Mouse (Mus musculus): ENCODE measurements around the gene Nxf3. TPM values are rescaled to one million over a fixed set of nuclear protein-coding genes. Genes with fewer than 3 reads are reported as not detected.
"Not testable (repeated sequence)": the region's sequence is repeated elsewhere in the genome, so short reads cannot be mapped to it uniquely, and the experiment has no call there.

Nxf3 gene
- polyA plus RNA-seq, 1 experiment from 2014 or later: not detected

DNA sequence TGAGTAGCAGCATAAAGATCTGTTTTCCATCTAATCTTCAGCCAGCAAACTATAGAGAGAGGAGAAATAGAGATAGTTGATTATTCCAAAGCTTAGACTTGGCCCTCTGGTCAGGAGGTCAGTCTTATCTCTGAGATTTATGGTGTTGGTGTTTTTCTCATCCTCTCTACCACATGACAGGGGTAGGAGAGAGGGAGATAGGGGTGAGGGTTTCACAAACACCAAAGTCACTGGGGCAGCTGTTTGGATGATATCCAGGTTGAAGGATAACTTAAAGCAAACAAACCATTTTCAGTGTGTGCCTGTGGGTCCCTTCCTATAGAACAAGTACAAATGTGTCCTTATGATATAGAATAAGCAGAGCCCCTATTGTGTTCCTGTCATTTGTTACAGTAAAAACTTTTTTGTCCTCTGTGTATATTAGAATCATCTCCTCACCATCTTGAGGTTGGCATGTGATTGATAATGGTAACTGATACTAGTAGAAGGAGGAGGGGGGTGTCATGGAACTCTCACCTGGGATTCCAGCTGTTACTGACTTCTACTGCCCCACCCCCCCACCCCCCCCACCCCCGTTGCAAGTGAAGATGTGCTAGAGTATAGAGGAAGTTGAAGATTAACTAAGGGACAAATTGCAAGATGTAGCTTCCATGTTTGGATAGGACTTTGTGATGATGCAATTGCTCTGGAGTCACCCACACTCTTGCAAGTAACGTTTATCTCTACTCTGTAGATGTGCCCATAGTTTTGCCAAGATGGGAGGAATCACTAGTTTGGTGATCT lies 7.6 kb upstream of the Nxf3 start:
- H3K9ac ChIP-seq (ENCODE audit: low read length): no peak overlapping the region
- H3K4me1 ChIP-seq (ENCODE audit: control insufficient read depth, insufficient read depth, low read length): no peaks in the 10 kb centered on the region
- no peaks in the 10 kb centered on the region for H3K9me3 ChIP-seq (ENCODE audit: control insufficient read depth, low read length)
- no peak overlapping the region for H3K4me2 ChIP-seq
- H3K4me3 ChIP-seq (ENCODE audit: low read depth, low read length): no peak overlapping the region
- H3K27ac ChIP-seq (ENCODE audit: low read depth, low read length): no peak overlapping the region
- DNase-seq (ENCODE audit: low spot score, missing footprints) (no peak), ATAC-seq (ENCODE audit: low FRiP score) (no peak)
- no peaks in the 10 kb centered on the region for H3K36me3 ChIP-seq (ENCODE audit: control insufficient read depth, insufficient read depth, low read length)
- WGBS: 43% methylated on average over 2 of the region's 2 CpGs
- H3K27me3 ChIP-seq (ENCODE audit: control insufficient read depth, insufficient read depth, low read length): no peaks in the 10 kb centered on the region

DNA sequence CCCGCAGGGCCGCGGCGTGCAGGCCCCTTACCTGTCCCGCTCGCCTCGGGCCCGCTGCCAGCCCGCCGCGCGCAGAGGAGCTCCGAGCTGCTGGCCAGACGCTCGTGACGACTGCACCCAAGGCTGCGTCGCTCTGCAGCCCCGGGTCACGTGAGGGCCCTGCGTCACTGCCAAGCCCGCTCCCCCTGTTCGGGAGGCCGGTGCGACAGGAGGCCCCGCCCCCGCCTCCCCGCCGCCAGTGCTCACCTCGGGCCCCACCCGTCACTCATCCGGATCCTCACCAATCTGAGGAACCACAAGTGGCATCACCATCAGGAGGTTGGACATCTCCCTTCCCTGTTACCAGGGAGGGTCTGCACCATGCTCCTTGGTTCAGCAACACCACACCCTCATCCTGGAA lies 17.0 kb downstream of the Nxf3 start, which contains the start of gene Bex2:
Bex2 (minus strand) TSS at position 217 of the 400 bp plus-strand sequence.
- WGBS: no CpG with 5 or more reads among the region's 32 CpGs
- Histone ChIP-seq H3K4me3 (ENCODE audit: low read depth, low read length) (peak within 1 kb of the TSS; percentile 37), H3K4me2 (peak within 1 kb of the TSS; percentile 33), H3K27ac (ENCODE audit: low read depth, low read length) (peak within 1 kb of the TSS; percentile 22; the same call in 1 of the 2 replicates), H3K9ac (ENCODE audit: low read length) (peak within 1 kb of the TSS; percentile 62)
- ATAC-seq (ENCODE audit: low FRiP score): peak; percentile 98
- not testable (repeated sequence) for H3K4me1 ChIP-seq (ENCODE audit: control insufficient read depth, insufficient read depth, low read length); H3K9me3 ChIP-seq (ENCODE audit: control insufficient read depth, low read length); H3K27me3 ChIP-seq (ENCODE audit: control insufficient read depth, insufficient read depth, low read length); H3K36me3 ChIP-seq (ENCODE audit: control insufficient read depth, insufficient read depth, low read length); DNase-seq (ENCODE audit: low spot score, missing footprints)

DNA sequence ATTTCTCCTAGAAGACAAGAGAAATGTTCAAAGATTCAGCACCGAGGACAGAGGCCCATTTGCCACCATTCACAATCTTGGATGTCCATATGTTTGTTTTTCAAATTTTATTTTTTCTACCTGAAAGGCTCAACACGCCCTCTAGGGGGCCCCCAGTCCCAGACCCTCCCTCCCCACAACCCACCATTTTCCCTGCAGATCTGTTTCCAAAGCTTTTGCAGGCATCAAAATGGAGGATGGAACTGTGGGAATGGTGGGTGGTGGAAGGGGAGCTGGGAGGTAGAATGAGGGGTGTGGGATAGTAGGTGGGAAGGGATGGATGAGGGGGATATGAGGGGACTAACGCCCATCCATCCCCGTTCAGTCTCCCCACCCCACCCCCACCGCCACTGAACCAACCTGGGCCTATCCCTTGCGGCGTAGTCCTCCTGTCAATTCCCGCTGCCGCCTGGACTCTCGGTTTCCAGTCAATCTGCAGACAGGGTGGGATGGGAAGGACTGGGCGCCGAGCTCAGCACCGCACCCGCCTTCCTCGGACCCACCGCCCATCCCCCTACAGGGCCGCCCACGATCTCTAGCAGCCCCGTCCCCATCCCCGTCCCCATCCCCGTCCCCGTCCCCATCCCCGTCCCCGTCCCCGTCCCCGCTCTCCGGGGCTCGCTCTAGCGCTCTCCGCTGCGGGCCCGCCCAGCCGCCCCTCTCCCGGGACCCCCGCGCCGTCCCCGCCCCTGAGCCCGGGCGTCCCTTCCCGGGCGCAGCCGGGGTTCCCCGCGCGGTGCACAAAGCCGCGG lies 17.7 kb downstream of the Nxf3 start:
- H3K27me3 ChIP-seq (ENCODE audit: control insufficient read depth, insufficient read depth, low read length); H3K4me1 ChIP-seq (ENCODE audit: control insufficient read depth, insufficient read depth, low read length); H3K36me3 ChIP-seq (ENCODE audit: control insufficient read depth, insufficient read depth, low read length); H3K9me3 ChIP-seq (ENCODE audit: control insufficient read depth, low read length): not testable (repeated sequence)
- WGBS: 14% methylated on average over 7 of the region's 48 CpGs
- ATAC-seq (ENCODE audit: low FRiP score) (peak; percentile 85), DNase-seq (ENCODE audit: low spot score, missing footprints) (peak; percentile 94)
- Histone ChIP-seq H3K4me2 (peak overlapping the region; percentile 33), H3K27ac (ENCODE audit: low read depth, low read length) (peak overlapping the region; percentile 22; the same call in 1 of the 2 replicates), H3K4me3 (ENCODE audit: low read depth, low read length) (peak overlapping the region; percentile 37), H3K9ac (ENCODE audit: low read length) (peak overlapping the region; percentile 62)

DNA sequence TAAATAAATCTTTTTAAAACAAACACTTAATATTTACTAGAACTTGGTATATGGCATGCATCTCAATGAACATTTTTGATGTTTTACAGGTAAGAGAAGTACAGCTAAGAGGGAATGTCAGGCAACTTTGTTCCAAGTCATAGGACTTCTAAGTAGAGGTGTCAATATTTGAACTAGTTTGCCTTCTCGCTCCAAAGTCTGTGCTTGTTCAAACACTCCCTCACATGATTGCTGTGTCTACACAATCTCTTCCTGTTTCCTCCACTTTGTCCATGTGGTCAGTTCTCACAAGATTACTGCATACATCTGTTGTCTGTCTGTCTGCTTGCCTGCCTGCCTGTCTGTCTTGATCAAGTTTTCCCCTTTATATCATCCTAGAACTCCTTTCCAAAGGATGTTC lies 24.4 kb downstream of the Nxf3 start:
- ATAC-seq (ENCODE audit: low FRiP score) (no peak), DNase-seq (ENCODE audit: low spot score, missing footprints) (no peak)
- Histone ChIP-seq H3K9ac (ENCODE audit: low read length) (no peak overlapping the region), H3K9me3 (ENCODE audit: control insufficient read depth, low read length) (no peaks in the 10 kb centered on the region), H3K4me2 (no peak overlapping the region), H3K4me1 (ENCODE audit: control insufficient read depth, insufficient read depth, low read length) (no peaks in the 10 kb centered on the region), H3K27ac (ENCODE audit: low read depth, low read length) (no peak overlapping the region), H3K4me3 (ENCODE audit: low read depth, low read length) (no peak overlapping the region), H3K36me3 (ENCODE audit: control insufficient read depth, insufficient read depth, low read length) (no peaks in the 10 kb centered on the region), H3K27me3 (ENCODE audit: control insufficient read depth, insufficient read depth, low read length) (no peaks in the 10 kb centered on the region)
- 95% methylated on average over 1 of the region's 1 CpGs for WGBS

DNA sequence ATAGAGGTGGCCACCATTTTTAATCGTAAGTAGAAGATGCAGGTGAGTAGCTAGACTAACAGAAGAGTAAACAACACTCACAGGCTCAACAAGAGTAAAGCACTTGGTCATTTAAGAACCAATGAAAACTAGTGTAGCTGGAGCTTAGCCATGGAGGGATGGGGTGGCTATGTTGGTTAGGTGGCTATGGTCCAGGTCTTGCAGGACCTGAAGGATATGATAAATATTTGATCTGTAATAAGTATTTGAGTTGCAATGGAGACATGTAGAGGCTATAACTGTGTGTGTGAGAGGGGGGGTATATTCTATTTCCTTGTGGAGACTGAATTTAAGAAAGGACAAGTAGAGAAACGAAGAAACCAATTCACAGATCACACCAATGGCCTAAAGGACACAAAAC lies 33.8 kb downstream of the Nxf3 start:
- WGBS: 62% methylated on average over 2 of the region's 2 CpGs
- no peaks in the 10 kb centered on the region for H3K36me3 ChIP-seq (ENCODE audit: control insufficient read depth, insufficient read depth, low read length)
- no peak overlapping the region for H3K9ac ChIP-seq (ENCODE audit: low read length)
- no peaks in the 10 kb centered on the region for H3K4me1 ChIP-seq (ENCODE audit: control insufficient read depth, insufficient read depth, low read length)
- ATAC-seq (ENCODE audit: low FRiP score) (no peak), DNase-seq (ENCODE audit: low spot score, missing footprints) (no peak)
- no peak overlapping the region for H3K4me3 ChIP-seq (ENCODE audit: low read depth, low read length)
- H3K9me3 ChIP-seq (ENCODE audit: control insufficient read depth, low read length): no peaks in the 10 kb centered on the region
- no peak overlapping the region for H3K4me2 ChIP-seq
- no peak overlapping the region for H3K27ac ChIP-seq (ENCODE audit: low read depth, low read length)
- no peaks in the 10 kb centered on the region for H3K27me3 ChIP-seq (ENCODE audit: control insufficient read depth, insufficient read depth, low read length)

DNA sequence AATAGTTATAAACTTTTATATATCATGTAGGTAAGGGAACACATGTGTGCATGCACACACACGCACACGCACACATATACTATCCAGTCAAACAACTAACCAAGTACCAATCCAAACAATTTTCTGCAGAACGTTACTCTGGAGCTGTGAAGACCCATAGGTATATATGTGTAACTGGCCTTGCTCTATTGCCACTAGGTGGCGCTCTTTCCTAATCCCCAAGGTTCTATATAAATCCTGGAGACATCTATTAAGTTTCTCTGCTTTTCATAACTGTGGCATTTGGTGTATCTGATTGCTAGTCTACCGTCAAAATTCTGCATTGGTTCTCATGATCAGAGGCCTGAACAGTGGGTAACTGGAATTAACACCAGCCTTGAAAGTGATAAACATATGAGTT lies 37.5 kb downstream of the Nxf3 start:
- Histone ChIP-seq H3K27me3 (ENCODE audit: control insufficient read depth, insufficient read depth, low read length) (no peaks in the 10 kb centered on the region), H3K4me3 (ENCODE audit: low read depth, low read length) (no peak overlapping the region), H3K36me3 (ENCODE audit: control insufficient read depth, insufficient read depth, low read length) (no peaks in the 10 kb centered on the region), H3K9ac (ENCODE audit: low read length) (no peak overlapping the region), H3K27ac (ENCODE audit: low read depth, low read length) (no peak overlapping the region), H3K4me2 (no peak overlapping the region), H3K9me3 (ENCODE audit: control insufficient read depth, low read length) (no peaks in the 10 kb centered on the region), H3K4me1 (ENCODE audit: control insufficient read depth, insufficient read depth, low read length) (no peaks in the 10 kb centered on the region)
- peak; percentile 22; the same call in 1 of the 2 replicates for ATAC-seq (ENCODE audit: low FRiP score)
- DNase-seq (ENCODE audit: low spot score, missing footprints): peak; percentile 91
- WGBS: 17% methylated on average over 5 of the region's 5 CpGs

DNA sequence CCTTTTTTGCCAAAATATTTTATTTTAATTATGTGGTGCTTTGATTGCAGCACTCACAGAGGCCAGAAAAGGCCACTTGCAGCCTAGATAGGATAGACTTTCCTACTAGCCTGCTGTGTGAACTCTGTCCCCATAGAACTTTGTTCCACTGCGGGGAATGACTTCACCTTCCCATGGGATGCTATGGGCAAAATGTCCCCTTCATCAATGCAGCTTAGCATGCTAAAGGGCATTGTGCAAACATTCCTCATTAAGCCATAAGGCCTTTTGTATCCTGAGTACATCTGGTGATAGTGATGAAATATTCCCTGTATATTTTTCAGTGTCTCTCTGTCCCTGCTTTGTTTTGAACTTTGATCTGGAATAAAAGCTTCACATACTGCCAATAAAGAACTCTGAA lies 41.3 kb downstream of the Nxf3 start:
- H3K36me3 ChIP-seq (ENCODE audit: control insufficient read depth, insufficient read depth, low read length): no peaks in the 10 kb centered on the region
- H3K27ac ChIP-seq (ENCODE audit: low read depth, low read length): no peak overlapping the region
- H3K27me3 ChIP-seq (ENCODE audit: control insufficient read depth, insufficient read depth, low read length): no peaks in the 10 kb centered on the region
- ATAC-seq (ENCODE audit: low FRiP score): no peak
- no peak overlapping the region for H3K4me3 ChIP-seq (ENCODE audit: low read depth, low read length)
- no peak overlapping the region for H3K9ac ChIP-seq (ENCODE audit: low read length)
- H3K4me1 ChIP-seq (ENCODE audit: control insufficient read depth, insufficient read depth, low read length): no peaks in the 10 kb centered on the region
- no peaks in the 10 kb centered on the region for H3K9me3 ChIP-seq (ENCODE audit: control insufficient read depth, low read length)
- 85% methylated on average over 1 of the region's 1 CpGs for WGBS
- H3K4me2 ChIP-seq: no peak overlapping the region
- DNase-seq (ENCODE audit: low spot score, missing footprints): no peak

DNA sequence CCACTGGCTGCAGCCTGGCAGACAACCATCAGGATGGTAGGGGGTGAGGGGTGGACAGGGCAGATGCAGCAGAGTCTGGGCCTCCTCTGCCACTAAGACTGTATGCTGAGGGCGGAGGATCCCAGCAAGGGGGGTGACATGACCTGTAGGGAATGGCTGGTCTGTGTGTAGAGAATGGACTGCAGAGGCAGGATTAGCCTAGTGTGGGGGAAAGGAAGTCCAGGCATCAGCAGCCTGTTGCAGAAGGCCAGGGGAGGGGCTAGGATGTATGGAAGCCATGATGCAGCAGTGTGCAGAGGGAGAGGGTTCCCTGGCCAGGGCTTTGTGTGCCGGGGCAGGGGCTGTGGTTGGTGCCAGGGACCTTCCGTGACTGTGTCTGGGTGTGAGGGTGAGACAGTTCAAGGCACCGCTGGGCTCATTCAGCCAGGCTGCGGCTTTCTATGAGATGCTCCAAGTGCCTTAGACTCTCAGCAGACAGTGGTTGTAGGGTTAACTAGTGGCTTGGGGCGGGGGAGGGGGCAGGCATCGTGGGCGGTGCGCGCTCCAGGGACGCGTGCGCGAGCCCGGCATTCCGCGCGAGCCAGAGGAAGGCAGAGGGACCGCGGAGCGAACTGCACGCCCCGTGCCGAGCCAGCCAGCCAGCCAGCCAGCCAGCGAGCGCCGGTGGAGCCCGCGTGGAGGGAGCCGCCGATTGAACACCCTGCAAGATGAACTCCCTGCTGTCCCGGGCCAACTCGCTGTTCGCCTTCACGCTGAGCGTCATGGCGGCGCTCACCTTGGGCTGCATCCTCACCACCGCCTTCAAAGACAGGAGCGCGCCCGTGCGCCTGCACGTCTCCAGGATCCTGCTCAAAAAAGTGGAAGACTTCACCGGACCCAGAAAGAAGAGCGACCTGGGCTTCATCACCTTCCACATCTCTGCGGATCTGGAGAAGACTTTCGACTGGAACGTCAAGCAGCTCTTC lies 52.0 kb downstream of the Nxf3 start, which contains the start of gene Arxes1:
Arxes1 (plus strand) TSS at position 569 of the 965 bp plus-strand sequence.
- not testable (repeated sequence) for H3K9ac ChIP-seq (ENCODE audit: low read length); H3K27me3 ChIP-seq (ENCODE audit: control insufficient read depth, insufficient read depth, low read length); H3K36me3 ChIP-seq (ENCODE audit: control insufficient read depth, insufficient read depth, low read length); H3K27ac ChIP-seq (ENCODE audit: low read depth, low read length); H3K4me1 ChIP-seq (ENCODE audit: control insufficient read depth, insufficient read depth, low read length); H3K9me3 ChIP-seq (ENCODE audit: control insufficient read depth, low read length)
- 22% methylated on average over 15 of the region's 49 CpGs for WGBS
- Histone ChIP-seq H3K4me3 (ENCODE audit: low read depth, low read length) (peak within 1 kb of the TSS; percentile 13; the same call in 1 of the 2 replicates), H3K4me2 (peak within 1 kb of the TSS; percentile 36)
- ATAC-seq (ENCODE audit: low FRiP score) (peak; percentile 95), DNase-seq (ENCODE audit: low spot score, missing footprints) (peak; percentile 84)
